Mouse (Mus musculus) retina, postnatal 7 days (tissue): ENCODE measurements around the gene Fam107b.

ENCODE experiments used
- DNase-seq: peaks from one replicate; pipeline ENCODE4 v3.0.0-alpha.2; 2012; ENCODE audit warnings: low read depth, low spot score

The Fam107b gene

GRCm38 (mm10) chr2:3608868-3609854, 38.9 kb downstream of the Fam107b start:
- no peak for DNase-seq

GRCm38 (mm10) chr2:3618446-3618845, 48.2 kb downstream of the Fam107b start:
- no peak for DNase-seq

- no peak for DNase-seq
These were observed 51.3 kb downstream of the Fam107b start for GRCm38 (mm10) chr2:3621568-3621967.

- DNase-seq, result no peak
These were observed 51.9 kb downstream of the Fam107b start for GRCm38 (mm10) chr2:3622158-3622557.

GRCm38 (mm10) chr2:3623207-3623980, 53.1 kb downstream of the Fam107b start:
- no peak for DNase-seq

- DNase-seq, result no peak
These were observed 53.8 kb downstream of the Fam107b start for GRCm38 (mm10) chr2:3623981-3624584.

GRCm38 (mm10) chr2:3629096-3629495, 58.8 kb downstream of the Fam107b start:
- no peak for DNase-seq

- no peak for DNase-seq
These were observed 59.5 kb downstream of the Fam107b start for GRCm38 (mm10) chr2:3629741-3630140.

- no peak for DNase-seq
These were observed 60.6 kb downstream of the Fam107b start for GRCm38 (mm10) chr2:3630769-3631477.

- DNase-seq, result no peak
These were observed 62.8 kb downstream of the Fam107b start for GRCm38 (mm10) chr2:3633137-3633536.

GRCm38 (mm10) chr2:3636771-3637170, 66.5 kb downstream of the Fam107b start:
- DNase-seq, result no peak

- no peak for DNase-seq
These were observed 70.9 kb downstream of the Fam107b start for GRCm38 (mm10) chr2:3641001-3641770.

- no peak for DNase-seq
These were observed 72.7 kb downstream of the Fam107b start for GRCm38 (mm10) chr2:3642949-3643348.

- no peak for DNase-seq
These were observed 75.5 kb downstream of the Fam107b start for GRCm38 (mm10) chr2:3645741-3646140.

GRCm38 (mm10) chr2:3649171-3649570, 78.9 kb downstream of the Fam107b start:
- DNase-seq, result no peak

GRCm38 (mm10) chr2:3654606-3655005, 84.3 kb downstream of the Fam107b start:
- DNase-seq, result no peak

- no peak for DNase-seq
These were observed 85.8 kb downstream of the Fam107b start for GRCm38 (mm10) chr2:3656091-3656490.

GRCm38 (mm10) chr2:3656834-3657233, 86.5 kb downstream of the Fam107b start:
- DNase-seq, result no peak

- DNase-seq, result no peak
These were observed 87.1 kb downstream of the Fam107b start for GRCm38 (mm10) chr2:3657376-3657775.
